Mouse (Mus musculus): Measurements from ENCODE around the gene Pnpla2.

The Pnpla2 gene

GRCm38 (mm10) chr7:141483114-141483653 lies 28.2 kb downstream of the Pnpla2 start:
- DNase-seq (ENCODE audit: low spot score): no peak

- DNase-seq (ENCODE audit: low spot score): no peak
These were observed 29.5 kb downstream of the Pnpla2 start for GRCm38 (mm10) chr7:141484186-141485120.

GRCm38 (mm10) chr7:141485186-141485585 lies 30.2 kb downstream of the Pnpla2 start:
- DNase-seq (ENCODE audit: low spot score): no peak

GRCm38 (mm10) chr7:141485606-141486005 lies 30.6 kb downstream of the Pnpla2 start:
- DNase-seq (ENCODE audit: low spot score): no peak

GRCm38 (mm10) chr7:141486239-141486638 lies 31.2 kb downstream of the Pnpla2 start:
- no peak for DNase-seq (ENCODE audit: low spot score)

DNA sequence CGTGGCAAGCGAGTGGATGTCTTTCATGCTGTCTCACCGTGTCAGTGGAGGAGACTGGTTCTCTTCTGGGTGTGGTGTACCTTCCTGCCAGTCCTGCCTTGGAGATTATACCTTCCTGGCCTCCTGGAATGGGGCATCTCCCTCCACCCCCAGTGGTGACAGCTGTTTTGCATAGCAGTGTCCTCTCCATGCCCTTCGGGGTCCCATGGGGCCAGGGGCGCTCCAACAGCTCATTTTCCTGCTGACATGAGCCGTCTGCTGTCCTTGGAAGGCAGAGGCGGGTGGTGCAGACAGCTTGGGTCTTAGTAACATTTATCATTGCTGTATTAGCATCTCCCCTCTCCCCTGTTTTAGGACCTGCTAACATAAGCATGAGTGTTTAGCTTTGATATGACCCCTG lies 32.1 kb downstream of the Pnpla2 start:
- no peak for DNase-seq (ENCODE audit: low spot score)

DNA sequence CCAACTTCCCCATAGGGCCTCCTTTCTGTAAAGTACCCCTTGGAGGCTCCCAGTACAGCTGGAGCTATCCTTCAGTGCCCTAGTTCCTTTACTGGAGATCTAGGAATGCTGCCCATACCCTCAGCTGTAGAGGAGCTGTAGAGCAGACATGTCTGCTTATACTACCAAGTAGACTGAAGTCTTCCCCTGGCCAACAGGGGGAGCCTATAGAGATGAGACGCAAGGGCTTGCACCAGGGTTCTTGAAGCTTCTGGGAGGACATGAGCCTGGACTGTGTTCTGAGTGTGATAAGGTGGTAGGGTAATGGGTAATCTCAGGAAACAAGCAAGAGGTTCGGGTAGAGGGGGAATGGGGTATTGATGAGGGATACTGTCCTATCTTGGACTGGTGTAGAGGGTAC lies 36.2 kb downstream of the Pnpla2 start:
- DNase-seq (ENCODE audit: low spot score): no peak

- no peak for DNase-seq (ENCODE audit: low spot score)
These were observed 37.7 kb downstream of the Pnpla2 start for GRCm38 (mm10) chr7:141492738-141493137.

DNA sequence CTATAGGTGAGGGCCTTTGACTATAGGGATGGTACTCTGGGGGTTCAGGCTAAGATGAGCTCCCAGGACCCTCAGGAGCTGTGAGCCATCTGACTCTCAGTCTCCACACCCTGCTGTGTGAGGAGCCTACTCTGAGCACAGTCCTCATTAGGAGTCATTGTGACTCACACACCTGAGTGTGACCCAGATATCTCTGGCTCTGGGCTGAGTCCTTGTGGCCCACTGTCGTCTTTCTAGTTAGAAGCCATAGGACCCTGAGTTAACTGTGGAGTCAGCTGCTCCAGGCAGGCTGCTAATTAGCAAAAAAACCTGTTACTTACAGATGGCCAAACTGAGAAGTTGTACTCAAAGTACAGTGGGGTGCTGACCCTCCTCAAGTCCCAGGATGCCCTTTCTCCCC lies 38.7 kb downstream of the Pnpla2 start:
- DNase-seq (ENCODE audit: low spot score): no peak

DNA sequence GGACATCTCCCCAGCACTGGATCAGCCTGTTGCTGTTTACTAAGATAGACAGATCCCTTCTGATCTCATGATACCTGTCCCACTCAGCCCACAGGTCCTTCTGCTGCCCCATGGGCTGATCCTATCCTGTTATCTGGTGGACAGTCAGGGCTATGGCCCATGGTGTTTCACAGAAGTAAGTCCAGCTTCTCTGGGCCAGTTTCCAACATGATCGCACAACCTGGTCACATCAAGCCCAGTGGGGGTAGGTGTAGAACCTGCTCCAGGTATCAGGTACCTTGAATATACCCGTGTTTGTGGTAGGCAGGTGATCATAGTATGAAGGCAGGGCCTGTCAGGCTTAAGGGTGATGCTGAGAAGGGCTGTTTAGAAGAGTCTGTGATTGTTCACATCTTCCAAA lies 40.4 kb downstream of the Pnpla2 start:
- DNase-seq (ENCODE audit: low spot score): no peak

- DNase-seq (ENCODE audit: low spot score): no peak
These were observed 40.9 kb downstream of the Pnpla2 start for GRCm38 (mm10) chr7:141495940-141496339.

GRCm38 (mm10) chr7:141497600-141497999 lies 42.6 kb downstream of the Pnpla2 start:
- DNase-seq (ENCODE audit: low spot score): no peak

DNA sequence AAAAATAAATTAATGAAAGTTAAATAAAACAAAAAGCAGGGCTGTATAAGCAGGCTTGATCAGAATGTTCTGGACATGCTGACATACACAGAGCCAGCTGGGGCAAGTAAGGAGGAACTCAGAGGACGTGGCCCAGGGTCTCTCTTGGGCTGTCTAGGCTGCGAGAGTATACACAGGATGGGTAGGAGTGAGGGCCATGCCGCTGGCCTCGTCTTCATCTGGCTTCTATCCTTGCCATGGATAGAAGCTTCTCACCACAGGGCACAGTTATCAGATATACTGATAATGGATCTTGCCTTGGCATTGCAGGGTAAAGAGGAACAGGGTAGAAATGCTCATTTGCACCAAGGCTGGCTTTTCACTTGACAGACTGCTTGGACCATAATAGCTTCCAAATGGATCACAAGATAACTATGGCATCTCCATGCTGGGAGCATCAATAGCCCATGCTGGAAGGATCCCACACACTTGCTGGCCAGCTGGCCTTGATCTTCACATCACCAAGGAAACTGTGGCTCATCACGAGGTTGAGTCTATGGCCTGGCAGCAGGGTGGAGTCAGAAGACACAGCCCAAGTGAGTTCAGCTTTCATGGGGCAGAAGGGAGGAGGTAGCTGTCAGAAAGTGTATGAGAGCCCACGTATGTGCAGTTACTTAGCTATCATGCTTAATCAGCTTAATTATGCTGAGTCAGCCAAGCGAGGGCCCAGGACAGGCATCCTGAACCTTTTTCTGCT lies 47.0 kb downstream of the Pnpla2 start:
- DNase-seq (ENCODE audit: low spot score): no peak

GRCm38 (mm10) chr7:141502556-141502905 lies 47.5 kb downstream of the Pnpla2 start:
- no peak for DNase-seq (ENCODE audit: low spot score)

- DNase-seq (ENCODE audit: low spot score): no peak
These were observed 51.3 kb downstream of the Pnpla2 start for GRCm38 (mm10) chr7:141506278-141506677.

DNA sequence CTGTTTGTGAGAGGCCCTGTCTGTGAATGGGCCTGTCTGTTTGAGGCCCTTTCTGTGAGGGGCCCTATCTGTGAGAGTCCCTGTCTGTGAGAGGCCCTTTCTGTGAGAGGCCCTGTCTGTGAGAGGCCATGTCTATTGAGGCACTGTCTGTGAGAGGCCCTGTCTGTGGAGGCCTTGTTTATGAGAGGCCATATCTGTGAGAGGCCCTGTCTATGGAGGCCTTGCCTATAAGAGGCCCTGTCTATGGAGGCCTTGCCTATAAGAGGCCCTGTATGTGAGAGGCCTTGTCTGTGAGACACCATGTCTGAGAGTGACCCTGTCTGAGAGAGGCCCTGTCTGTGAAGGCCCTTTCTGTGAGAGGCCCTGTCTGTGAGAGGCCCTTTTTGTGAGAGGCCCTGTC lies 53.2 kb downstream of the Pnpla2 start:
- no peak for DNase-seq (ENCODE audit: low spot score)

GRCm38 (mm10) chr7:141510196-141510595 lies 55.2 kb downstream of the Pnpla2 start:
- no peak for DNase-seq (ENCODE audit: low spot score)

All from urinary bladder, postnatal 10 days (tissue).